Mouse (Mus musculus): ENCODE data around the gene Mrps7.

DNA sequence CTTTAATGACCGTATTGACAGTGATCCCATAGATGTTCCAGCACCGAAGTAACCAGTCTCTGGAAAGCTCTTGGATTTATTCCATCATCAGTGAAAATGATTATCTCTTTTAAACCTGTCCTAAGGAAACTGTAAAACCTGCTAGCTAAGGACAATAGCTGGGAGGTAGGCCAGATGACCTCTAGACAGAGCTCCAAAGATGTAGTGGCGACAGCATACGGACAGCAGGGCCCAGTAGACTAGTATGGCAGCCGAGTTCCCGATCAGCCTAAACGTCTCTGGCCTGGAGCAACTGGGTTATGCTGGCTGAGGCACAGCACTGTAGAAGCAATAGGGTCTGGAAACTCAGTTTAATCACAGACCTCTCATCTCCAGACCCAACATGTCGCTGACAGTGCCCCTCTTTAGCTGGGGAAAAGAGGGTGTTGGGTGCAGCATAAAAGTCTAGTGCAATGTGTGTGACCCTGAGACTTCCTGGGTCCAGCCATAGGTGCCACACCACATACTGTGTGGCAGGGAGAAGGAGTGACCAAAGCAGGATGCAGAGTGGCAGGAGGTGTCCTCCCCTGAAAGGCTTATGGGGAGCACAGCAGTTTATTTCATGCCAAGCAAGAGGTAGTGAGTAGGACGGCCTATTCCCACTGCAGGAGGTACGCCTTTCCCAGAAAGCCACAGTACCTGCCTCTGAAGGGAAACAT lies 19.2 kb upstream of the Mrps7 start:
- no peak for TF ChIP-seq CTCF (IDR thresholded peaks at IDR 0.05; ENCODE audit: extremely low read depth, insufficient read depth, insufficient read length, insufficient replicate concordance)
- no peak for TF ChIP-seq POLR2A (IDR thresholded peaks at IDR 0.05; ENCODE audit: low read depth, low read length)

Measured in spleen, adult 2 months (tissue).